Mouse (Mus musculus): ENCODE data around the gene Pknox2.

DNA sequence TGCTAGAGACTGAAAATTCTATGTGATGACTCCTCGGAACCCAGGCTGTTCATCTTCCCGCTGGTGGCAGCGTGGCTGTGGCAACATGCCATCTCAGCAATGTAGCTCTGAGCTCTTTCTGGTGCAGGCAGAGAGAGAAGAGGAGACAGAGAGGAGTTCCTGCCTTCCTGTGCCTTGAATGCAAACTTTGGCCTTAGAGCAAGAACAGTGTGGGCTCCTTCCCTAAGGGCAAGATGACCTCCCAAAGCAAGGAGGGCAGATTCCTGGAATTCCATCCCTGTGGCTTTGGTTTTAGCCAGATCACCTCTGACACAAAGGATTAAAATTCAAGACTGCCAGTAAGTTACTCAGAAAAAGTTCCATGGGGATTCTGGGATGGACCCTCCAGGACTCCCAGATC lies 40.4 kb downstream of the Pknox2 start:
- no peak for TF ChIP-seq CTCF (IDR thresholded peaks at IDR 0.05; ENCODE audit: low read depth)
- TF ChIP-seq EP300 (IDR thresholded peaks at IDR 0.05; ENCODE audit: low read depth), result no peak

Measured in liver, postnatal 0 days (tissue).